Mouse (Mus musculus) layer of hippocampus, adult 11-12 months (tissue): ENCODE measurements around the gene Ctdspl2.
"Not testable (repeated sequence)": the region's sequence is repeated elsewhere in the genome, so short reads cannot be mapped to it uniquely, and the experiment has no call there.

Experiments
- DNase-seq: peaks from one replicate; pipeline ENCODE4 v3.0.0; 2022; ENCODE audit warnings: low spot score

Ctdspl2 gene

DNA sequence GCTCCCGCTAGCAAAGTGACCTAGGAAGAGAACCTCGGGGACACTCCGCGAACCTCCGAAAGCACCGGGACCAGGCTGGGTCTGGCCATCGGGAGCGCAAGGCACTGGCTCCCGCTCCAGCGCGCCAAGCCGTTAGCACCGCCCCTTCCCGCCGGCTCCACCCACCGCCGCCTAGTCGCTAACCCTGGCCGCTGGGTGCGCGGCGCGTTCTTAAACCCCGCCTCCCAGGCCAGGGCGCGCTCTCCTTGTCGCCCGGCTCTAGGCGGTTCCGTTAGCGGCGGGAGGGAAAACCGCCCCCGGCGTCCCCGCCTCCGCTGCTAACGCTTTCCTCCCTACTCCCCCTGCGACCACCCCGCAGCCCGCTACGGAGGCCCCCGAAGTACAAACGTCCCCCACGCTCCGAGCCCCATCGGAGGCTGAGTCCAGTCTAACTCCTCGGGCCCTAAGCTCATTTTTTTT lies at the start of gene Ctdspl2, which contains the start of gene Mageb3:
Gene Ctdspl2 (plus strand): TSS at position 237 of the 459 bp plus-strand sequence.
Gene Mageb3 (minus strand): TSS at position 328 of the 459 bp plus-strand sequence.
- peak; percentile 94 for DNase-seq

DNA sequence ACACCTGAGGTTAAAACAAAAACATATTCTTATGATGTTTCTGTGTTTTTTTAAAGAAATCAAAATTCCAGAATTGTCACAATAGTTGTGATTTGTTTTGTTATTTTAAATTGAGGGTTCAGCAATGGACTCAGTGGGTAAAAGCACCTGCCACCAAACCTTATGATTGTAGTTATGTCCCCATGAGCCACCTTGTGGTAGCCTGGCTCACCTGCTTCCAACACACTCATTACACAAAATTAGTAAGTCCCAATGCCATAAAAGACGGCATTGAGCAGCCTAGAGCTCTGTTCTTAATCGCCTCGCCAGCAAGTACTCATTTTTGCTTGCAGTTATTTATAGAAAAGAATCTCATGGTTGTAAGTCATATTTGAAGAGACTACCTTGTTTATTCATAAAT lies 45.8 kb upstream of the Ctdspl2 start:
- no peak for DNase-seq

DNA sequence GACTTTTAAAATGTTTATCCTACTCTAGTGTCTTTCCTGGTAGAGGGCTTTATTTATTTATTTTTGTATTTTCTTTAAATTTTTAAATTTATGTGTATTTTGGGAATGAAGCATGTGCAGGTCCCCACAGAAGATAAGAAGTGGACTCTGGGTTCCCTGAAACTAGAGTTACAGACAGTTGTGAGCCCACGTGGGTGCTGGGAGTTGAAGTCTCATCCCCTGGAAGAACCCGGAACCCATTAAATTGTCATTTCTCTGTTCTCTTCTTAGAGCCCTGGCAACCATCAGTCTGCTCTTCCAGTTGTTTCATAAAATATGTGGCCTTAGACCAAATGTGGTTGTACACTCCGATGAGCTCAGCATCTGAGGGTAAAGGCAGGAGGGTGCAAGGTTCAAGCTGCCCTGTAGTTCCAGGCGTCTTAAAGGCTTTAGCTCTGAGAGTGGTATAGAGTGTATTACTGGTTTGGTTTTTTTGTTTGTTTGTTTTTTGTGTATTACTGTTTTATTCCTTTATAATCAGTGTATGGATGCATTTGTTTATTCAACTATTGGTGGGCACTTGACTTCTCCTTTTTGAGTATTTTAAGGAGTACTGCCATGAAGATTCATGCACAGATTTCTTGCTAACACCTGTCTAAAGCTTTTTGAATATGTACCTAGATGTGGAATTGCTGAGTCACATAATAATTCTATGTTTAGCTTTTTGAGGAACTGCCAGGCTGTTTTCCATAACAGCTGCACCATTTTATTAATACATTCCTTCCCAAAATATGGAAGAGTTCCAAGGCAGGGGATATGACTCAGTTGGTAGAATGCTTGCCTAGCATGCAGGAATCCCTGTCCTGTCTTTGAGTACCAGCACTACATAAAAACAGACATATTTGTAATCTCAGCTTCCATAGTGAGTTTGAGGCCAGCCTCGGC lies 39.5 kb upstream of the Ctdspl2 start:
- peak; percentile 16 for DNase-seq

- not testable (repeated sequence) for DNase-seq
Measured at GRCm38 (mm10) chr2:121937624-121938023, 18.2 kb upstream of the Ctdspl2 start.

DNA sequence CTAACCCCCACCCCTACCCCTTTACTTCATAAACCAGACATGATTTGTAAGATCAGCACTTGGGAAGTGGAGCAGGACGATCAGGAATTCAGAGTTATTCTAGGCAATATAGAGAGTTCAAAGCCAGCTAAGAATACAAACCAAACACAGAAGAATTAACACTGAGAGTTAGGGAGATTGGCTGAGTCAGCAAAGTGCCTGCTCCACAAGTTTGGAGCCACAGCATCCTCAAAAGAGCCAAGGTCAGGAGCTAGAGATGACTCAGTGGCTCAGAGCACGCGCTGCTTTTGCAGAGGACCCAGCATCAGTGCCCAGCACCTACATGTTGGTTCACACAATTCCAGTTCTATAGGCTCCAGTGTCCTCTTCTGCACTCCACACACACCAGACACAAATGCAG lies 12.4 kb upstream of the Ctdspl2 start:
- DNase-seq, result no peak

GRCm38 (mm10) chr2:121954971-121955656 lies 687 bp upstream of the Ctdspl2 start:
- DNase-seq, result no peak

DNA sequence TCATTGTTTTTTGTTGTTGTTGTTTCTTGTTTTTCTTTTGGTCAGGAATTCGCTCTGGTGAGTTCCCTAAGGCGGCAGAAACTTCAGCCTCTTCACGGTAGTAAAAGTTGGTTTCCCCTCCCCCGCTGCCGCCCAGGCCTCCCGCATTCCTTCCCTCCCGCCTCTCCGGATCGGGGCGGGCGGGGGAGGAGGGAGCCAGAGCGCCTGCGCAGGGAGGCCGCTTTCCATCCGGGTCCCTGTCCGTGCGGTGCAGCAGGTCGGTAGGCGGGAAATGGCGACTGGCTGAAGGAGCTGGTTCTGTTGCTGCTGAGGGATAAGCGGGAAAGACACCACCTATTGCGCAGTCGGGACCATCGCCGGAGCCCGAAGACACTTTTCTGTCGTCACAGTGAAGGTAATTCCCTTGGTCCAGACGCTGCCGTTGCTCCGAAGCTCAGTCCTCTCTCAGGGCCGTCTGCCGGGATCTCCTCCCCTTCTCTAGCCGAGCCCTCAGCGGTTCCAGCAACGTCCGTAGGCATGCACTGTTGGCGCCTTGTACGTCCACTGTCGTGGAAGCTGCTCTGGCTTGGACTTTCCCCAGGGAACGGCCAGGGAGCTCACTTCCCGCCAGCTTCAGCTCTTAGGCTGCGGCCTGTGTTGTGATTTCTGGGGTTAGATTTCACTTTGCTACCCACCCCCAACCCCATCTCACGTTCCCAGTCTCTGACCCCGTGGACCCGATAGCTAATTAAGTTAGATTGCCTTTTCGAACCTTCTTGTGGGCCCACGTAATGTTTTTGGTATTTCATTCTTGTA lies 620 bp downstream of the Ctdspl2 start:
- DNase-seq, result peak; percentile 94

DNA sequence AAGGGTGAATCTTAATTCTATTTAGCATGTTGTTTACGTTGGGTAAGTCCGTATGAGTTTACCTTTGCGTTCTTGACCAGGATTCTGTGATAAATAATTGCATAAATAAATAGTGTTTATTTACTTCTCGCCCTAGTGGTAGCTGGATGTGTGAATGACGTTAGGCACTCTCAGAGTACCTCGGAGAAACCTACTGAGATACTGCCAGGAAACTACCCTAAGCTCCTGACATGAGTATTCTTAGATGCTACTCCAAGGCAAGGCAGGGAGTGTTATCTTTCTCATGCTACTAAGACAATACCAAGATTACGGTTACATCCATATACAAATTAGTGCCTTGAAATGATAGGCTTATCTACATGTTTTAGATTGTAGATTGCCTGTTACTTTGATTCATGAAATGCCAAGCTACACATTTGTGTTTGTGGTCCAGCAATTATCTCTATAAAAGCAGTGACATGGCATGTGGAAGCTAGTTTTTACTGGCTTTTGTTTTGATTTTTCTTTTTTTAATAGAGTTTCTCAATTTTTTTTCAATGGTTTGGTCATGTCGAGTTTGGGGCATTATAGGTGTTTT lies 1.5 kb downstream of the Ctdspl2 start:
- no peak for DNase-seq

- DNase-seq, result no peak
Measured at GRCm38 (mm10) chr2:121995738-121996137, 39.9 kb downstream of the Ctdspl2 start.

GRCm38 (mm10) chr2:122008832-122009231 lies 53.0 kb downstream of the Ctdspl2 start:
- no peak for DNase-seq

DNA sequence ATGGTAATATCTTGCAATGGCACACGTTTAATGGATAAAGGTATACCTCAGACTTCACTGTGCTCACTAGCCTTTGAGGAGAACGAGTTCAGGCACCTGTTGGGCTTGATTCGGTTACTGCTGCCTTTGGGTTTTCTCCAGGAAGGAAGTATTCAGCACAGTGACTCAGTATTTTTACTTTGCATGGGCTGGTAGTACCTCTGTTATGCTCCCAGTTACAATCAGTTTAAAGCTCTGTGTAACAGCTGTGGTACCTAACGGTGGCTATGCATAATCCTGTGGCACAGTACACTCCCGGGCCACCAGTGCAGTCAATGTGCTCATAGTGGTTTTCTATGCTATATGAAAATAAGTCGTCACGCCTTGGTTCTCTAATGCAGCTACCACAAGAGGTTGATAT lies 55.6 kb downstream of the Ctdspl2 start:
- no peak for DNase-seq

- no peak for DNase-seq
Measured at GRCm38 (mm10) chr2:122018705-122019104, 62.9 kb downstream of the Ctdspl2 start.

- no peak for DNase-seq
Measured at GRCm38 (mm10) chr2:122022284-122022683, 66.5 kb downstream of the Ctdspl2 start.

- DNase-seq, result not testable (repeated sequence)
Measured at GRCm38 (mm10) chr2:122027091-122027490, 71.3 kb downstream of the Ctdspl2 start.

DNA sequence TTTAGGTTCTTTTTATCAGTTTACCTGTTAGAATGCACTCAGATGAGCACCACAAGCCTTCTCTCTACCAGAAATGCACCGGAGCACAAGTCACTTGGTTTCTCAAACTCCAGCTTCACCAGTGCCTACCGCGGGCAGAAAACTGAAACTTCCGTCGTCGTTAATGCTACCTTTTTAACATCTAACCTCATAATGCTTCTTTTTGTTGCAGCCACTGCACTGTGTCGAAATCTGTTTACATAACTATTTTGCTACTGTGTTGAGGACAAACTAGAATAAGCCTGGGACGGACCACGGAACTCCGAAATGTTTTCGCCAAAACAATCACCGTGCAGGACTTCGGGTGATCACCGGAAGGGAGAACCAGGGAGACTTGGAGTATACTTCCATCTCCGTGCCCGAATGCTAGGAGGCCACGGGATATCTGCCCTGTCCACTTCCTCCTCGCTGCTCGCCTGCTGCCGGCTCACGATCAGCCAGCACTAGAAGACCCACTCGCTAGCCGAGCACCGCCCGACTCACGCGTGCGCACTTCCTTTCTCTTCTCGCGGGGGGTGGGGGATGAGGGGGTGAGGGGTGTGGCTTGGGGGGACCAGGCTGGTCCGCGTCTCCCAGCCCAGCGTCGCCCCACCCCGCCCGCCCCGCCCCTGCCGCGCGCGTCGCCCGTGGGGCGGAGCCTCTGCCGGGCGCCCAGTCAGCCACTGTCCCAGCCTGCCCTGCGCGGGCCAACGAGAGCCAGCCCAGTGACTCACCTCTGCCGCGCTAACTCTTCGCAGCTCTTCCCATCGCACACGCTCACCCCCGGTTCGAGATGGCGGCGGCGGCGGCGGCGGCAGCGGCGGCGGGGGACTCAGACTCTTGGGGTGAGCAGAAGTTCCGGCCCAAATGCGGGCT lies 72.3 kb downstream of the Ctdspl2 start, which contains the start of gene Eif3j1:
Gene Eif3j1 (plus strand): TSS at position 685 of the 894 bp plus-strand sequence.
- peak; percentile 86 for DNase-seq

- peak; percentile 48 for DNase-seq
Measured at GRCm38 (mm10) chr2:122028756-122029700, 73.2 kb downstream of the Ctdspl2 start.

- DNase-seq, result no peak
Measured at GRCm38 (mm10) chr2:122031970-122032369, 76.2 kb downstream of the Ctdspl2 start.

- DNase-seq, result no peak
Measured at GRCm38 (mm10) chr2:122036064-122036463, 80.3 kb downstream of the Ctdspl2 start.

- DNase-seq, result no peak
Measured at GRCm38 (mm10) chr2:122043926-122044325, 88.1 kb downstream of the Ctdspl2 start.
